Mouse (Mus musculus) hindbrain, embryonic 10.5 days (tissue): ENCODE results near the gene Serinc2. TPM values are rescaled to one million over a fixed set of nuclear protein-coding genes. Genes with fewer than 3 reads are reported as not detected.

Experiments
- polyA plus RNA-seq: library from polyadenylated mRNA; unstranded; fragments of >200 nt; fragmentation: Nextera tagmentation; extraction: Ambion mirVana; gene quantifications from 2 replicates; pipeline ENCODE4 v1.2.1, GENCODE M21; 2016

The Serinc2 gene
- polyA plus RNA-seq, 1 experiment from 2014 or later = 65.7 TPM

Other genes starting within 250 kb of the Serinc2 start
- gene Col16a1, start 231.4 kb downstream of the Serinc2 start, polyA plus RNA-seq = 7.2 and 8.7 TPM in 2 replicates
- gene Pef1, start 176.6 kb downstream of the Serinc2 start, polyA plus RNA-seq = 76.3 and 83.5 TPM in 2 replicates
- 0.81 and 0.85 TPM in 2 replicates for gene Hcrtr1, start 139.8 kb downstream of the Serinc2 start, polyA plus RNA-seq
- gene Tinagl1, start 104.1 kb downstream of the Serinc2 start, polyA plus RNA-seq = 11.6 and 15.1 TPM in 2 replicates
- gene Gm853, start 56.8 kb downstream of the Serinc2 start, polyA plus RNA-seq = 0.84 TPM in 1 of 2 replicates, not detected in the other
- 12.3 and 33.1 TPM in 2 replicates for gene Fabp3, start 29.4 kb upstream of the Serinc2 start, polyA plus RNA-seq
- not detected in 2 replicates for gene Gm10570, start 29.5 kb upstream of the Serinc2 start, polyA plus RNA-seq
- gene Zcchc17, start 80.7 kb upstream of the Serinc2 start, polyA plus RNA-seq = 70.6 and 70.8 TPM in 2 replicates
- 204 and 221 TPM in 2 replicates for gene Snrnp40, start 80.9 kb upstream of the Serinc2 start, polyA plus RNA-seq